Mouse (Mus musculus): Measurements from ENCODE around the gene Nanp.

Gene Nanp

DNA sequence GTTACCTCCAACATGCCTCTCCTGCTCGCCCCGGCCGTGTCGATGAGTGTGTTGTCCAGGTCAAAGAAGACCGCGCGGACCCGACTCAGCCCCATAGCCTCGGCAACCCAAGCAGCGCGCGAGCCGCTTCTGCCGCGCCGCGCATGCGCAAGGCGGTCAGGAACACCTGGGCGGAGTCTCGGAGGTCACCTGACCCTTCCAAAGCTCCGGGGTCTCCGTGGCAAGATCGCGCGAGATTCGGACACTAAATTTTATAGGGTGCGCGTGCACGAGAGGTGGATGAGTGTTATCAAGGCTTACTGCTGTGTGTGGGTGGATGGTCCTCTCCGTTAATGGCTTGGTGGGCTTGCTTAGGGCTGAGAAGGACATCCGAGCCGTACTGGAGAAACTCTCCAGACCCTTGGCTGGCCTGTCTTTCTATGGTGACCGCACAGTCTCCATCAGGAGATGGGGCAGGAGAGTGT is at the start of gene Nanp, which contains the start of gene Ninl:
Gene Nanp, minus strand, starts transcription at position 167 of the 464 bp plus-strand sequence.
Gene Ninl, minus strand, starts transcription at position 151 of the 464 bp plus-strand sequence.
- in situ Hi-C loops (cut with MboI; ENCODE audit: low sequenced_read_pairs): no loop called here

DNA sequence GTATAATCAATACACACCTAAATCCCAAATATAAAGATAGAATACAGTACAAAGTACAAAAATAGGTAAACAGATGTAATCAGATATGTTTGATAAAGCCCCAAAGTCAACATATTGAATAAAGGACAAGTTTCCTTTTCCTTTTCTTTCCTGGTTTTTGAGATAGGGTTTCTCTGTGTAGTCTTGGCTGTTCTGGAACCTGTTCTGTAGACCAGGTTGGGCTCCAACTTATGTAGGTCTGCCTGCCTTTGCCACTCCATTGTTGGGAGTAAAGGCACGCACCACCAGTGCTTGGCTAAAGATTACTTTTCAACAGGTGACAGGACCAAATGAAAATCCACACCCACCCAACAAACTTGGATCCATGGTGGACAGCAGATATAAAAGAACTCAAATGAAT is 17.4 kb upstream of the Nanp start:
- in situ Hi-C loops (cut with MboI; ENCODE audit: low sequenced_read_pairs): no loop called here

DNA sequence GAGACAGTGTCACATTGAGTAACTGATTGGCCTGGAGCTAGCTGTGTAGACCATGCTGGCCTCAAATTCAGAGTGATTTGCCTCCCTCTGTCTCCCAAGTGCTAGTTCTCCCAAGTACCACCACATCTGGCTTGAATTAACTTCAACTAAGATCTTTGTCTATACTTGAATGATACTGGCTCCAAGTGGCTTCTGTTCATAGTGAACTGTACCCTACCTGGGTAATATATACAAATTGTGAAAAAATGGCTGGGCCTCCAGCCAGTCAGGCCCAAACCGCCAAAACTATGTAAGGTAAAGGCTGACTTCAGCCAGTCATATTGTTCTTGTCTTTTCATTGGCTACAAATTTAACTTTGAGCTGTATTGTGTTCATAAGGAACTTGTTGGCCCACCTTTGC is 1.2 kb upstream of the Nanp start:
- in situ Hi-C loops (cut with MboI; ENCODE audit: low sequenced_read_pairs): no loop called here

DNA sequence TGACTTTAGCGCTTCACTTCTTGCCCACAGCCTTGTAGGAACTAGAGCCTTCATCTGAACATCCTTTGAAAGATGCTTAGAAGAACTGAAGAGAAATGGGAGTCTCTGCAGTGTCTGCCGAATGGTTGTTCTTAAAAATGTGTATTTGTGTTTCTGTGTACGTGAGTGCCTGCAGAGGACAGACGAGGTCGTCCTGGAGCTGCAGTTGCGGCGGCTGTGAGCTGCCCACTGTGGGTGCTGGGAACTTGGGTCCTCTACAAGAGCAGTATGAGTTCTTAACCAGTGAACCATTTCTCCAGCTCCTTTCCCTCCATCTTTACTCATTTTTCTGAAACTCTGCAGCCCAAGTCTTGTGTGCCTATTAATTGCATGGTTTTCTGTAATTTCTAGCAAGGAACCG is 528 bp upstream of the Nanp start:
- in situ Hi-C loops (cut with MboI; ENCODE audit: low sequenced_read_pairs): no loop called here

DNA sequence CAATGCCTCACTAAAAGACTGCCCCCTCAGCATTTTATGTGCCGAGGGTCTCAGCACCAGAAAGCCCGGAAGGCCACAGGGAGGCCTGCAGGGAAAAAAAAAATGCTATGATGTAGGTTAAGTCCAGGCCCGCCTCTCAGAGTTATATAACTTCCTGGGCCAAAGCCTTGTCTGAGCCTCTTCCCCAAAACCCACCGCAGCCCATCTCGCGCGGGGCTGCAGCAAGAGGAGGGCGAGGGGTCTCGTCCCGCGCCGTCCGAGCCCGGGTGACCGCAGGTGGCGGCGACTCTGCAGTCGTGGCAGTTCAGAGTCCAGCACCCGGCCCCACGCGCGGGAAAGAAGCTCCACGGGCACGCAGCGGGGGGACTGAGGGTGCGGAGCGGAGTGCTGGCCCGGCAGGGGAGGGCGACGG is 381 bp downstream of the Nanp start:
- in situ Hi-C loops (cut with MboI; ENCODE audit: low sequenced_read_pairs): no loop called here

DNA sequence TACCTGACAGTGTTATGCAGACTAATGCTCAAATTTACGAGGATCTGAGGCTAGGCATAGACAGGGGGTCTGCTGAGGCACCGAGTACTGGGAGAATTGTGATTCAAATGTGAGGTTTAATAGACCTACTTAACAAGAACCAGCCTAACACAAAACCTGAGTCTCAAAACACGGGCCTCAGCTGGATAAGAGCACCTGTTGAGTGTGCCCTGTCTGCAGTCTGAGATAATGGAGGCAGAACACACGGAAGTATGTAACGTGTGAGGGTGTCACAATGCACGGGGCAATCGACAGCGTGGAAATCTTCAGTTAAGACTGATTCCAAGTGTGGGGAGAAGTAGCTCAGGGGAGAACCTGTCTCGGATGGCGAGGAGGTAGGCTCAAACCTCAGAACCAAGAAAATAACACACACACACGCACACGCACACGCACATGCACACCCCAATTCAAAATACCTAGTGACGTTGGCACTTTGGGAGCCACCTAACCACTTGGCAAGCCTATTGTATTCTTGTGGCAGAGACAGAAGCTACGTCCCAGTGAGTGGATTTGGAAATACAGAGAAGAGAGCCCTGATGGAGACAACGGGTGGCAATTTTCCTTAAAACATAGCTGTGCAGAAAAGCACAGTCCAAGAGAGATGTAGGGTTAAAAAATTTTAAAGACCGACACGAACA is 1.2 kb downstream of the Nanp start:
- in situ Hi-C loops (cut with MboI; ENCODE audit: low sequenced_read_pairs): no loop called here

DNA sequence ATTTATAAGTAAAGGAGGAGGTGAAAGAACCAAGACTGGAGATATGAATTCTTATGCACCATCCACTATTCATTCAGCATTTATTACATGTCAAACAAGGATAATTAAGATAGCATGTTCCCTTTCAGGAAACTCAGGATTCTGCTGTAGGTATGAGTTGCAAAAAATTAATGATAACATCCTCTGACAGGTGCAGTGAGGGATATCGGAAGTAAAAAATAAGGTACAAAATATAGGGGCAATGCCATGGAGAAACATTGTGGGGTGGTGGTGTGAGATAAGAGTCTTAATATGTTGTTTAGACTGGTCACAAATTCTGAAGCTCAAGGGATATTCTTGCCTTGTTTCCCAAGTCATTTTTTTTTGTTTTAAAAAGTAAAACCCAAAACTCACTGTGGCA is 1.9 kb downstream of the Nanp start:
- in situ Hi-C loops (cut with MboI; ENCODE audit: low sequenced_read_pairs): no loop called here

DNA sequence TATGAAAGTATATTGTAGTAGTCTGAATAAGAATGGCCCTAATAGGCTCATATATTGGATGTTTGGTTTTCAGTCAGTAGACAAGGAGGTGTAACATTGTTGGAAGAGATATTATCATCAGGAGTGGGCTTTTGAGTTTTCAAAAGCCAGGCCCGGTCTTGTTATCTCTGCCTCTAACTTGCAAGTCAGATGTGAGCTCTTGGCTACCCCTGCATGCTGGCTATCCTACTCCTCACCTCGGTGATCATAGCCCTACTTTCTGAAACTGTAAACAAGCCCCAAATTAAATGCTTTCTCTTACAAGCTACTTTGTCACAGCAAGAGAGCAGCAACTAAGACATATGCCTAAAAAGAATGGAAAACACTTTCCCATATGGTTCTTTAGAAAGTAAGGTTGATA is 2.5 kb downstream of the Nanp start:
- in situ Hi-C loops (cut with MboI; ENCODE audit: low sequenced_read_pairs): no loop called here

DNA sequence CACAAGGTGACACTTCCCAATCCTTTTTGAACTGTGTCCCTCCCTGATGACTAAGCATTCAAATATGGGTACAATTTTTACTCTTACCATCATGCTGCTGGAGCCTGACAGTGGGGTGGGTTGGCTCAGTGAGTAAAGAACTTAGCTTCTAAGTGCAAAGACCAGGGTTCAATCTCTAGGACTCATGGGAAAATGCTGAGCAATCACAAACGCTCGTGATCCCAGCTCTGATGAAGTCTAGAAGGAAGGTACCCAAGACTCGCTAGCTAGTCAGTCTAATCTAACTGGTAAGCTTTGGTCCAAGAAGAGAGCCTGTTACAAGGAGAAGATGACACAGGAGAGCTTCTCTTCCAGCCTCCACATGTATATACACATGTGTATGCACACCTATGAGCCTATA is 4.8 kb downstream of the Nanp start:
- in situ Hi-C loops (cut with MboI; ENCODE audit: low sequenced_read_pairs): no loop called here

DNA sequence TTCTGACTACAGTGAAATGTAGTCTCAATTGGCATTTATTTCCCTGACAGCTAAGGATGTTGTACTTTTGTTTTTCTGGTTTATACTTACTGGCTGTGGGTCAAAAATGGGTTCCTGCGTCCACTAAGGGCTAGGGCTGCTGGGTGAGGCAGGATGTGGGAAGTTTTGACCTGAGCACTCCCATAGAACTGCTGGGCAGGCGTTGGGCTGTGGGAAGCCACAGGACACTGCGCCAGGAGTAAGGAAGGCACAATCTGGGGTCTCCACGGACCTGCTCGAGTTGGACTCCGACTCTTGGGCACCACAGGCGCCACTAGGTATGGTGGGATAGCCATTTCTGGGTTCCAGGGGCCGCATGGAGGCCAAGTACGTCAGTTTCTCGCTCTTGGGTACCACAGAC is 18.0 kb downstream of the Nanp start:
- in situ Hi-C loops (cut with MboI; ENCODE audit: low sequenced_read_pairs): no loop called here

DNA sequence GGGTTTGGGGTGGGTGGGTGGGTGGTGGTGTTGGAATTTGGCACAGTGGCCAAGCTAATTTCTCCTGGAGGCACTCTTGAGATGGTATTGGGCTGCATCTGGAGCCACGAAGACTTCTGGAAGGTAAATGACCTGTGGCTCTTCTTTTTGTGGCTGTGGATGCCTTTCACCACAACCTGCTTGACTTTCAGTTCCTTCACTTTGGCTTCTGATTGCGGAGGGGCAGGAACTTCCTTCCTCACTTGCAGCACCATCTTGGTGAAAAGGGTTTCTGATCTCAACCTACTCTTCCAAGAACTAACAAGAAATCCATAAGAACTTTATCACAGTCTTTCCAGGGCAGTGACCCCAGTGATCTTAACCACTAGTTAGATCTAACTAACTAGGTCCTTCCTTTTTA is 23.9 kb downstream of the Nanp start:
- in situ Hi-C loops (cut with MboI; ENCODE audit: low sequenced_read_pairs): no loop called here

DNA sequence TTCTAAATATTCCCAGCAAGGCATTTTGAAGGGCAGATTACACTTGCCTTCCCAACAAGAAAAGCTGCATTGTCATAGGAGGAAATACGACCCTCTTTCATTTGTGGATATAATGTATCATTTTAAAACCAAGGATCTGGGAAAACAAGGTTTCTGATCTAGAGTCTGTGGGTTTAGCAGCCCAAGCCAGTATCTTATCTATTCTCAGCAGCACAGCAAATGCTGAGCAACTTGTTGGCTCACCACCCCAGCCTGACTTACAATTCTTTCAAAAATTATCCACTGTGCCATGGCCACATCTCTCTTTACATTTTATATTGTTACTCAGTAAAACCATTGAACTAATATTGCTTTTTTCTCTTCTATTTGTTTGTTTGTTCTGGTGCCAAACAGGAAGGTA is 27.9 kb downstream of the Nanp start:
- in situ Hi-C loops (cut with MboI; ENCODE audit: low sequenced_read_pairs): no loop called here

DNA sequence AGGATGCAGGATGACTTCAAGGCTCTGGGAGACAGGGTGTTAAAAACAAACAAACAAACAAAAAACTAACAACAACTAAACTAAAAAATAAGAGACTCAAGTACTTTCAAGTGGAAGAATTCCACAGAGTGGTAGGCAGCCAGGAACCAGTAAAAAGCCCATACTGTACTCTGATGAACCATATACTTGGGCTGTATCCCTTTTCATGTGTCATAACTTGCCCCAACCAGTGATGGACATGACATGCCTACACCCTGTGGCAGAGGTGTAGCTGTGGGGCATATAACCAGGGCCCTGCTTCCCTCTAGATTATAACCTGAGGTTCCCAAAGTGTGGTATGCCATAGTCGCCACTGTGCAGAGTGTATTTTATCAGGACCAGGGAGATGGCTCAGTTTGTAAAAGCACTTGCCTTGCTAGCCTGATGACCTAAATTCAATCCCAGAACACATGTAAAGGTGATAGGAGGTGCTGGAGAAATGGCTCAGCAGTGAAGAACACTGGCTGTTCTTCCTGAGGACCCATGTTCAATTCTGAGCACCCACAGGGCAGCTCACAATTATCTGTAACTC is 29.6 kb downstream of the Nanp start:
- in situ Hi-C loops (cut with MboI; ENCODE audit: low sequenced_read_pairs): loop anchor here (10.0 kb wide), 1 partner anchor 205 kb away; no protein-coding TSS in a partner anchor

DNA sequence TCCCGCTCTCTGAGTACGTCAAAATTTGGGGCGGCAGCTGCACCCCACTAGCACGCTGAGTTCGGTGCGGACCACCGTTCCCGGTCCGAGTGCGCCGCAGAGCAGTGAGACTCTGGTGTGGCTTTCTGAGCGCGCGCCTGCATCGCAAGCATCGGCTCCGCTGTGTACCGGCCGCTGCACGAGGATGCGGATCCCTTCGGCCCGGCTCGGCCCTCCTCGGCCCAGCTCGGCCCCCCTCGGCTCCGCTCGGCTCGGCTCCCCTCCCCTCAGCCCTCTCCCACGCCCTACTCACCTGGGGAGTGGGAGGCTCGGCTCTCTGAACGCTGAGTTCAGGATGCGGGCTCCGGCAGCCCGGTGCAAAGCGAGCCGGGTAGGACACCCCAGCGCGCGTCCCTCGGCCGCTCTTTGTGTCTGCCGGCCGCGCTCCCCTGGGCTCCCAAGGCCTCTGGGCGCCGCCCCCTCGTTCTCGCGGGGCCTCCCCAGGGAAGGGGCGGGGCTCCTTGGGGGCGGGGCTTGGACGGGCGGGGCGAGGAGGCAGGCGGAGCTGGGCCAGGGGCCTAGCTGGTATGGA is 30.2 kb downstream of the Nanp start:
- in situ Hi-C loops (cut with MboI; ENCODE audit: low sequenced_read_pairs): loop anchor here (10.0 kb wide), 1 partner anchor 204 kb away; no protein-coding TSS in a partner anchor

DNA sequence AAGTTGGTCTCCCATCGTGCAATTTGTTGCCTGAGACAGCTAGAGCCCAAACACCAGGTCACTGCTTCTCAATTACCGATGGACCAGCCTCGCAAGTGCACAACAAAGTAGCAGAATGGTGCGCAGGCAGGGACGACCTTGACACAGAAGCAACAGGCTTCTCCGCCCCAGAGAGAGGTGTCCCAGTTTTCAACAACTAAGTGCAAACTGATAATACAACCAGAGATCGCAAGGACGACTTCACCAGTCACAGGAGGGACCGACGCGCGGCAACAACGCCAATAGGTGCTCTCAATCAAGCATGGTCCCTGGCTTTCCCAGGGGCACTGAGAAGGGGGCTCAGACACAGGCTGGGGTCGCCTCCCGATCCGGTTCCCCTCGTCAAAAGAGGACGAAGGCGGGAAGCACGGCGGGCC is 30.7 kb downstream of the Nanp start:
- in situ Hi-C loops (cut with MboI; ENCODE audit: low sequenced_read_pairs): loop anchor here (10.0 kb wide), 1 partner anchor 204 kb away; no protein-coding TSS in a partner anchor

DNA sequence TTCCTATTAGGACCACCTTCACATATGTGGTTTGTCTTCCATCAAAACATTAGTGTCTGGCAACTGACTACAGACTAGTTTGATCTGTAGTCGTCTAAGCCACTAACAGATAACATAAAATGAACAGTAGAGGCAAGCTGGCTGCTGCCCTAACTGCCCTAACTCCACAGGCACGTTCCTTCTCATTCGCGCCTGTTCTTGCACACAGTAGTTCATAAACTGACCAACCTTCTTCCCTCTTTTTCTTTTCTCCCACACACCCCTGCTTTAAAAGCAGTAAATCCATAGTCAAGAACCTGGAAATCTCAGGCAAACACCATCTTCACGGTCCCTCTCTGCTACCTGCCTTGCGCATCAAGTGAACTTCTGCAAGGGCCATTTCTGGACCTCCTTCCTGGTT is 31.2 kb downstream of the Nanp start:
- in situ Hi-C loops (cut with MboI; ENCODE audit: low sequenced_read_pairs): loop anchor here (10.0 kb wide), 1 partner anchor 203 kb away; no protein-coding TSS in a partner anchor

DNA sequence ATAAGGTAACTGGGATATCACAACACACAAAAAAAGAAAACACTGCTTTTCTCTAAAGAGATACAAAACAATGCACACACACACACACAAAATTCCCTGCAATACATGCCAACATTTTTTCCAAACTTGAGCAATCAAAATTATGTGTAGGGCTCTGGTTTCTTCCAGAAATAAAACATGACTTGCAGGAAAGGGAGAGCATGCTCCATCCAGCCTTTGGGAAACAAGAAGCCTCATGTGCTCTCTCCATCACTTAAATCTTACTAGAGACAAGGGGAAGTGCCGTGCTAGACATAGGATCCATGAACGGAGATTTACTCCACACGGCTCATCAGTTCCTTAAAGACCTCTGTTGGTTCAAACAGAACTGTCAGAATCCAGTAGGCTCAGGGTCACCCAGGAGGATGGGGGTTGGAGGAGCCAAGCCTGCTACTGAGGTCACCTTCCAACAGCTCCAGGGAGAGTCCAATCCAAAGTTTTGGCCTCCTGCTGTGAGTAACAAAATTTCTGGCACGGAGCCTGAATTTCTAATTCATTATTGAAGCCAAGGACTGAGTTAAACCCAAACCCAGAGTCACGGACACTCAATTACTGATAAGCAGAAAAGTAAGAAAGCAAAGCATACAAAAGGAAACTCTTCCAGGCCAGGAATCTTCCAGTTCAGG is 32.8 kb downstream of the Nanp start:
- in situ Hi-C loops (cut with MboI; ENCODE audit: low sequenced_read_pairs): loop anchor here (10.0 kb wide), 1 partner anchor 202 kb away; no protein-coding TSS in a partner anchor

DNA sequence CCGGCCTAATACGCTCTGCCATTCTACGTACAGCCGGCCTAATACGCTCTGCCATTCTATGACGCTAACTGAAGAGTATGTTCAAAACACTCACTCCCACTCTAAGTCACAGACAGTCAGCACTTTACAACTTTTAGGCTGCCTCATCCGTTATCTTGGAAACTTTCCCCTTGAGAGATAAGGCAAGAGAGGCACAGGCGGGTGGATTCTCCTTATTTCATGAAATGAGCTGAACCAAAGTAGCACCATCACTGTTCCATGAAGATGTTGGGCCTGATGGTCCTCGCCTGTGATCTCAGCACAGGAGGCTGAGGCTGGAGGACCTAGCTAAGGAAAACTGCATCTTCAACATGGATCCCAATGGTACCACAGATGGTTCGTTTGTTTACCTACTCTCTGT is 34.8 kb downstream of the Nanp start:
- in situ Hi-C loops (cut with MboI; ENCODE audit: low sequenced_read_pairs): loop anchor here (10.0 kb wide), 1 partner anchor 200 kb away; no protein-coding TSS in a partner anchor

DNA sequence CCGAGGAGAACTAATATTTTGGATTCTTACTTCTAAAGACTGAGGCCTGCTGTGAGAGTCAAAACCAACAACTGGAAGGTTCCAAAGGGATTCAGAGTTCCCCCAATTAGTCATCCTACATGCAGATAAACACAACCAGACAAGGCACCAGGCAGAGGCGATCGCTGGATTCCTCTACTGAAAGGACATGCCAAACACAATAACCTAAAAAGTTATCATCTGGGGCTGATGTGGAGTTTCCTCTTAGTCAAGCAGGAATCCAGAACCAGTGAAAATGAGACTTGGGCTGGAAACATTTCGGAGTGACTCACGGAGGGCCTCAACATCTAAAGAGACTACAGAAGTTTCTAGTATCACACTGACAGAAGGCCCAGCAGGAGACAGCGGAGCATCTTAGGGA is 35.4 kb downstream of the Nanp start:
- in situ Hi-C loops (cut with MboI; ENCODE audit: low sequenced_read_pairs): loop anchor here (10.0 kb wide), 1 partner anchor 199 kb away; no protein-coding TSS in a partner anchor

DNA sequence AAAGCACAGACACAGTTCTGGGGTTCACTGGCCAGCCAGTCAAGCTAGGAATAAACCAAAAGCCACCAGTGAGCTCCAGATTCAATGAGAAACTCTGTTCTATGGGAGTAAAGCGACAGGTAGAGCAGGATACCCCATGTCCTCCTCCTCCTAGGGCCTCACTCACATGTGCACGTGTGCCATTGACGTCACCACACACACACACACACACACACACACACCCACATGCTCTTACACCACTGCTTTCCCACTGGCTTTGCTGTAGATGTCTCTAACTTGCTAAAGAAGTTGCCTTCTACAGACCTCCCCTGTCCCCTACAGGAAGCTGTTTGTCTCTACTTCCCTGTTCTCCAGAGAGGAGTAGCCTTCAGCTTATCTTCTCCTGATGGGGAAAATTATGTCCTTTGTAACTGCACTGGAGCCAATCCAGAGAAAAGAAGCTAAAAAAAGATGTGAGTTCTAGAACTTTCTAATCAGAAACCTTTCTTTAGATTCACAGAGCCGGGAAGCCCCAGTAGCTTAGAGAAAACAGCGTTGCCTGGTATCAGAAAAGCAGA is 37.5 kb downstream of the Nanp start:
- in situ Hi-C loops (cut with MboI; ENCODE audit: low sequenced_read_pairs): loop anchor here (10.0 kb wide), 1 partner anchor 197 kb away; no protein-coding TSS in a partner anchor
